Mouse (Mus musculus): ENCODE data around the gene Pth2.

- no peak for TF ChIP-seq CTCF (IDR thresholded peaks at IDR 0.05; ENCODE audit: low read depth)
- no peak for TF ChIP-seq EP300 (IDR thresholded peaks at IDR 0.05; ENCODE audit: low read depth)
Measured at GRCm38 (mm10) chr7:45181540-45181939, 745 bp downstream of the Pth2 start.
